Mouse (Mus musculus): Measurements from ENCODE around the gene Rln1. TPM values are rescaled to one million over a fixed set of nuclear protein-coding genes. Genes with fewer than 3 reads are reported as not detected.

Gene Rln1
- total RNA-seq (2012; rRNA removed): not detected in 2 replicates
- not detected in 2 replicates for total RNA-seq (2014; rRNA removed)
- polyA plus RNA-seq (2012; ENCODE audit: insufficient read length, low read depth): not detected in 2 replicates

- TF ChIP-seq MAZ (IDR thresholded peaks at IDR 0.05; ENCODE audit: low read depth, low read length) (no peak), SIN3A (IDR thresholded peaks at IDR 0.05; ENCODE audit: low read length) (no peak), TCF12 (IDR thresholded peaks at IDR 0.05; ENCODE audit: low read depth, low read length) (no peak), USF2 (conservative IDR thresholded peaks at IDR 0.05; ENCODE audit: low read depth, low read length) (no peak), MAFK (IDR thresholded peaks at IDR 0.05; ENCODE audit: insufficient replicate concordance, low read length) (no peak), ZKSCAN1 (IDR thresholded peaks at IDR 0.05; ENCODE audit: borderline replicate concordance, low read depth, low read length) (no peak), ZC3H11A (IDR thresholded peaks at IDR 0.05; ENCODE audit: low read depth, low read length) (no peak), EP300 (IDR thresholded peaks at IDR 0.05; ENCODE audit: low read length) (no peak), ETS1 (conservative IDR thresholded peaks at IDR 0.05; ENCODE audit: low read depth, low read length) (no peak), CTCF (conservative IDR thresholded peaks at IDR 0.05 in 1 of 2, IDR thresholded peaks at IDR 0.05 in 1 of 2; ENCODE audit: low read depth in 2 of 2, low read length in 2 of 2) (no peak), CHD1 (IDR thresholded peaks at IDR 0.05; ENCODE audit: low read depth, low read length) (no peak), ELF1 (IDR thresholded peaks at IDR 0.05; ENCODE audit: low read depth, low read length) (no peak), BHLHE40 (IDR thresholded peaks at IDR 0.05; ENCODE audit: low read depth, low read length) (no peak)
- Histone ChIP-seq H3K36me3 (replicated peaks in 1 of 2; ENCODE audit: control insufficient read depth in 1 of 2, insufficient read depth in 1 of 2, low read length in 1 of 2) (no peaks in the 10 kb centered on the region), H3K79me2 (replicated peaks; ENCODE audit: control insufficient read depth, extremely low read depth, insufficient read depth, poor library complexity, severe bottlenecking) (no peaks in the 10 kb centered on the region), H3K4me1 (ENCODE audit: control insufficient read depth in 1 of 2, insufficient read depth in 2 of 2) (no peaks in the 10 kb centered on the region), H3K4me2 (ENCODE audit: insufficient read depth, low read depth, poor library complexity, severe bottlenecking) (peak within 1 kb of the TSS; percentile 21; the same call in 1 of the 2 replicates), H3K9ac (ENCODE audit: insufficient read depth, low read depth) (no peak within 1 kb of the TSS), H3K9me3 (replicated peaks; ENCODE audit: low read length) (no peaks in the 10 kb centered on the region), H3K27me3 (replicated peaks) (peaks cover 17% of the 10 kb centered on the region), H3K27ac (ENCODE audit: insufficient read depth, low read depth) (no peak within 1 kb of the TSS), H3K4me3 (replicated peaks in 1 of 3; ENCODE audit: low read depth in 2 of 3, low read length in 2 of 3, poor library complexity in 1 of 3) (no peak within 1 kb of the TSS)
- in situ Hi-C loops (cut with MboI; ENCODE audit: low pct_ligation_motif_present, low pct_unique_long_range_greater_than_20kb, low sequenced_read_pairs): no loop called here
- DNase-seq (ENCODE audit: extremely low read depth): no peak
- dilution Hi-C loops (cut with MboI; ENCODE audit: extremely low pct_ligation_motif_present, extremely low pct_unique_long_range_greater_than_20kb, low sequenced_read_pairs): no loop called here
Measured at GRCm38 (mm10) chr19:29334068-29334745, at the start of gene Rln1. Gene Rln1 (minus strand): TSS chr19:29334670.

GRCm38 (mm10) chr19:29383368-29383767 is 48.9 kb upstream of the Rln1 start:
- Histone ChIP-seq H3K4me3 (replicated peaks in 1 of 3; ENCODE audit: low read depth in 2 of 3, low read length in 2 of 3, poor library complexity in 1 of 3) (peak overlapping the region; percentile 23 to 66 (median 58)), H3K4me1 (ENCODE audit: control insufficient read depth in 1 of 2, insufficient read depth in 2 of 2) (peaks cover 30 to 78% of the 10 kb centered on the region in 2 experiments), H3K4me2 (ENCODE audit: insufficient read depth, low read depth, poor library complexity, severe bottlenecking) (peak overlapping the region; percentile 61; the same call in 1 of the 2 replicates), H3K27me3 (replicated peaks) (no peaks in the 10 kb centered on the region), H3K79me2 (replicated peaks; ENCODE audit: control insufficient read depth, extremely low read depth, insufficient read depth, poor library complexity, severe bottlenecking) (peaks cover 5% of the 10 kb centered on the region), H3K9ac (ENCODE audit: insufficient read depth, low read depth) (peak overlapping the region; percentile 91), H3K9me3 (replicated peaks; ENCODE audit: low read length) (no peaks in the 10 kb centered on the region), H3K36me3 (replicated peaks in 1 of 2; ENCODE audit: control insufficient read depth in 1 of 2, insufficient read depth in 1 of 2, low read length in 1 of 2) (peaks cover 62 to 81% of the 10 kb centered on the region in 2 experiments), H3K27ac (ENCODE audit: insufficient read depth, low read depth) (peak overlapping the region; percentile 95)
- dilution Hi-C loops (cut with MboI; ENCODE audit: extremely low pct_ligation_motif_present, extremely low pct_unique_long_range_greater_than_20kb, low sequenced_read_pairs): no loop called here
- TF ChIP-seq MYC (IDR thresholded peaks at IDR 0.05; ENCODE audit: low read depth, low read length): 0 out of 2 replicates have a peak, but pooled peaks have one; percentile 15
- TF ChIP-seq POLR2A (IDR thresholded peaks at IDR 0.05; ENCODE audit: low read depth, low read length): 0 out of 2 replicates have a peak, but pooled peaks have one; percentile 11
- TF ChIP-seq BHLHE40 (IDR thresholded peaks at IDR 0.05; ENCODE audit: low read depth, low read length): peak; percentile 59
- no peak for TF ChIP-seq NELFE (IDR thresholded peaks at IDR 0.05; ENCODE audit: low read depth, low read length)
- TF ChIP-seq ZNF384 (IDR thresholded peaks at IDR 0.05; ENCODE audit: low read depth, low read length): no peak
- TF ChIP-seq MAZ (IDR thresholded peaks at IDR 0.05; ENCODE audit: low read depth, low read length): 0 out of 2 replicates have a peak, but pooled peaks have one; percentile 47
- TF ChIP-seq EP300 (IDR thresholded peaks at IDR 0.05; ENCODE audit: low read length): peak; percentile 66
- no peak for TF ChIP-seq ELF1 (IDR thresholded peaks at IDR 0.05; ENCODE audit: low read depth, low read length)
- peak; percentile 51 for TF ChIP-seq SIN3A (IDR thresholded peaks at IDR 0.05; ENCODE audit: low read length)
- peak; percentile 82 for TF ChIP-seq ETS1 (conservative IDR thresholded peaks at IDR 0.05; ENCODE audit: low read depth, low read length)
- TF ChIP-seq NRF1 (IDR thresholded peaks at IDR 0.05; ENCODE audit: low read depth, low read length): 0 out of 2 replicates have a peak, but pooled peaks have one; percentile 14
- 0 out of 2 replicates have a peak, but pooled peaks have one; percentile 48 for TF ChIP-seq MXI1 (IDR thresholded peaks at IDR 0.05; ENCODE audit: low read depth, low read length)
- no peak for TF ChIP-seq RCOR1 (conservative IDR thresholded peaks at IDR 0.05; ENCODE audit: low read depth, low read length)
- TF ChIP-seq MEF2A (IDR thresholded peaks at IDR 0.05; ENCODE audit: borderline replicate concordance, low read depth, low read length): peak; percentile 71; the same call in 1 of the 2 replicates
- peak; percentile 54; the same call in 1 of the 2 replicates for TF ChIP-seq CHD1 (IDR thresholded peaks at IDR 0.05; ENCODE audit: low read depth, low read length)
- TF ChIP-seq MAX (IDR thresholded peaks at IDR 0.05; ENCODE audit: low read length): peak; percentile 49
- TF ChIP-seq TCF12 (IDR thresholded peaks at IDR 0.05; ENCODE audit: low read depth, low read length): peak; percentile 33; the same call in 1 of the 2 replicates
- in situ Hi-C loops (cut with MboI; ENCODE audit: low pct_ligation_motif_present, low pct_unique_long_range_greater_than_20kb, low sequenced_read_pairs): no loop called here
- peak; percentile 77 for DNase-seq (ENCODE audit: extremely low read depth)
